Comparison of ENCODE assay signal across 7 mouse cellular contexts in genomic region chr8:48842991-48843930, GRCm38 (mm10). TPM values are rescaled to one million over a fixed set of nuclear protein-coding genes. Genes with fewer than 3 reads are reported as not detected.
DNase-seq lines count a peak whose midpoint lies in the region; ATAC-seq and TF ChIP-seq lines count a peak whose summit lies in the region.

No protein-coding gene starts in this region.

- H3K79me2 ChIP-seq in myocyte (ENCODE audit: control insufficient read depth, insufficient read depth): peaks cover 43% of the 10 kb centered on the region

- TF ChIP-seq POLR2A in brain, embryonic 14.5 days (IDR thresholded peaks at IDR 0.05; ENCODE audit: borderline replicate concordance, extremely low read depth, insufficient read depth, insufficient read length, poor library complexity, severe bottlenecking): no peak
- no peak for TF ChIP-seq POLR2A in myocyte (IDR thresholded peaks at IDR 0.05; ENCODE audit: insufficient read length, low read depth)

- H3K27me3 ChIP-seq in intestine, embryonic 14.5 days (replicated peaks; ENCODE audit: control insufficient read depth, insufficient read depth, low read length): 0 out of 2 replicates have a peak, but pooled peaks cover 6% of the 10 kb centered on the region
- peaks cover 39% of the 10 kb centered on the region for H3K27me3 ChIP-seq in limb, embryonic 12.5 days
- H3K27me3 ChIP-seq in myocyte (ENCODE audit: control insufficient read depth, insufficient read depth, insufficient read length): no peaks in the 10 kb centered on the region

- peak; percentile 82 for ATAC-seq in intestine, embryonic 14.5 days (replicated peaks; ENCODE audit: low FRiP score, low TSS enrichment, low read depth)
- ATAC-seq in limb, embryonic 12.5 days (ENCODE audit: insufficient number of reproducible peaks, insufficient read depth, low FRiP score, low TSS enrichment, low read depth): peak; percentile 74

- H3K4me1 ChIP-seq in intestine, embryonic 14.5 days (replicated peaks; ENCODE audit: control insufficient read depth, insufficient read depth, low read length): peaks cover 20% of the 10 kb centered on the region
- H3K4me1 ChIP-seq in limb, embryonic 12.5 days (replicated peaks): peaks cover 23% of the 10 kb centered on the region

- peak overlapping the region; percentile 91 for H3K4me2 ChIP-seq in intestine, embryonic 14.5 days (ENCODE audit: low read length)
- peak overlapping the region; percentile 91 for H3K4me2 ChIP-seq in limb, embryonic 12.5 days
- peak overlapping the region; percentile 90 for H3K4me2 ChIP-seq in myocyte (ENCODE audit: low read depth)

- H3K9me3 ChIP-seq in intestine, embryonic 14.5 days (ENCODE audit: control insufficient read depth, low read length): no peaks in the 10 kb centered on the region
- H3K9me3 ChIP-seq in limb, embryonic 12.5 days: no peaks in the 10 kb centered on the region

- H3K9ac ChIP-seq in intestine, embryonic 14.5 days (ENCODE audit: low read length): peak overlapping the region; percentile 77
- H3K9ac ChIP-seq in limb, embryonic 12.5 days (replicated peaks): peak overlapping the region; percentile 82

- no peak for TF ChIP-seq CTCF in brain, embryonic 14.5 days (IDR thresholded peaks at IDR 0.05; ENCODE audit: borderline replicate concordance, extremely low read depth, insufficient read depth, insufficient read length)

- peak overlapping the region; percentile 68 for H3K4me3 ChIP-seq in intestine, embryonic 14.5 days (ENCODE audit: low read depth, low read length)
- peak overlapping the region; percentile 77 for H3K4me3 ChIP-seq in limb, embryonic 12.5 days (replicated peaks)
- H3K4me3 ChIP-seq in myocyte: peak overlapping the region; percentile 78

- under 1% methylated on average over 71 of the region's 93 CpGs for WGBS in intestine, embryonic 14.5 days
- 1% methylated on average over 86 of the region's 93 CpGs for WGBS in limb, embryonic 12.5 days

- no peaks in the 10 kb centered on the region for H3K36me3 ChIP-seq in intestine, embryonic 14.5 days (ENCODE audit: control insufficient read depth, insufficient read depth, low read length)
- H3K36me3 ChIP-seq in limb, embryonic 12.5 days: no peaks in the 10 kb centered on the region
- H3K36me3 ChIP-seq in myocyte (ENCODE audit: control insufficient read depth, insufficient read depth): no peaks in the 10 kb centered on the region

- peak overlapping the region; percentile 92 for H3K27ac ChIP-seq in intestine, embryonic 14.5 days (ENCODE audit: low read depth)
- peak overlapping the region; percentile 85 for H3K27ac ChIP-seq in limb, embryonic 12.5 days

- DNase-seq in WW6 (ENCODE audit: low read depth, low spot score): peak; percentile 53
- DNase-seq in brain, embryonic 14.5 days (ENCODE audit: low read depth): peak; percentile 85
- DNase-seq in gastrocnemius, postnatal 10 days: peak; percentile 55
- DNase-seq in intestine, embryonic 14.5 days (ENCODE audit: low spot score): peak; percentile 88
- DNase-seq in testis, postnatal 14 days (ENCODE audit: low spot score): peak; percentile 63

- peak overlapping the region; percentile 36 for H3ac ChIP-seq in myocyte (ENCODE audit: control insufficient read depth, insufficient read length)

TF ChIP-seq in myocyte, 11 proteins besides CTCF, POLR2A, EP300 and RAD21:
- TF ChIP-seq TCF12 (IDR thresholded peaks at IDR 0.05; ENCODE audit: insufficient read depth, poor library complexity, severe bottlenecking) (no peak), SRF (IDR thresholded peaks at IDR 0.05; ENCODE audit: control insufficient read depth, insufficient read length, low read depth) (no peak), E2F4 (IDR thresholded peaks at IDR 0.05; ENCODE audit: insufficient read depth) (no peak), REST (IDR thresholded peaks at IDR 0.05; ENCODE audit: insufficient read depth, insufficient read length) (no peak), MAX (IDR thresholded peaks at IDR 0.05; ENCODE audit: low read depth) (no peak), USF1 (IDR thresholded peaks at IDR 0.05; ENCODE audit: low read depth) (no peak), MYOG (IDR thresholded peaks at IDR 0.05; ENCODE audit: control insufficient read depth in 1 of 3, insufficient read depth in 1 of 3, insufficient read length in 2 of 3, low read depth in 2 of 3) (no peak), POLR2AphosphoS2 (IDR thresholded peaks at IDR 0.05; ENCODE audit: insufficient read length, low read depth) (no peak), MYOD1 (IDR thresholded peaks at IDR 0.05; ENCODE audit: control insufficient read depth in 1 of 3, insufficient read length in 2 of 3, low read depth in 2 of 3) (no peak)

RNA-seq across cellular contexts. Expression of gene Tenm3, which starts 0.5 kb away (rescaled TPM):
- polyA plus RNA-seq in brain, embryonic 14.5 days (2012; rRNA removed): 21.7 and 50.8 TPM in 2 replicates
- 10 to 100 TPM; 18.2 to 23.5 TPM for total RNA-seq in gastrocnemius, postnatal 10 days (2021)
- polyA plus RNA-seq in intestine, embryonic 14.5 days (2014; fragmentation: Nextera tagmentation; extraction: Ambion mirVana): 31.2 and 32.1 TPM in 2 replicates
- 46.4 and 47.1 TPM in 2 replicates for polyA plus RNA-seq in limb, embryonic 12.5 days (2016; fragmentation: Nextera tagmentation; extraction: Ambion mirVana)
- 12.8 TPM for polyA plus RNA-seq in myocyte (2012; fragmentation: generic; extraction: Trizol)

Comparison
In these comparisons a context has a peak if more than half of its experiments do, and no peak if none do; other contexts are left out.
1. Peak in every context shown above with its lines: DNase-seq, ATAC-seq, H3K4me3 ChIP-seq and H3K27ac ChIP-seq.